In genomic region chr16:76987711-76988110, GRCm38 (mm10) we compare ENCODE assay signal across 12 mouse cellular contexts.
"Had no signal": no experiment of that assay in that cellular context is flagged by ENCODE, and none has a peak within 500 bp of the region (broad histone marks: within the 10 kb centered on the region; RNA-seq: fewer than 3 reads in every experiment).

No protein-coding gene starts in this region.

- DNase-seq: left cerebral cortex, postnatal 4 days; liver; liver, embryonic 13.5 days; liver, postnatal 0 days; lung, adult 18-20 months; lung, adult 2 months; lung, embryonic 14.5 days; lung, postnatal 10 days; lung, postnatal 14 days; lung, postnatal 36 days; lung, postnatal 4 days; midbrain, embryonic 14.5 days had no signal
